13 mouse cellular contexts compared by ENCODE assay signal in the genomic region with DNA sequence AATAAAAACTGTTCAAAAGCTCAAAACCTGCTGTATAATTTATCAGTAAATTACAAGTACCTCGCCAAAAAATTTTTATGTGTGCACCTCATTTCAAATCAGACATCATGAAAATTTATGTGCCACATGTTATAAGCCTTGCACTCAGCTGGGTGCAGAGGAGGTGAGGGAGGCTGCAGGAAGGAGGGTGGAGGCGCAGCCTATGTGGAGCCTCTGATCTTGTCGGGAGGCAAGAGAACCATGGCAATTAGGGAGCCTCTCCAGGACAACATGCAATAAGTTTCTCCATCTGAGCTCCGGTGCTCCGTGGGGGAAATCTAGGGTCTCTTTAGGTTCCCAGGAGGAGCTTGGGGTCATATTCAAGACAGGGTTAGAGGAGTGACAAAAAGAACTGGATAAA. TPM values are rescaled to one million over a fixed set of nuclear protein-coding genes. Genes with fewer than 3 reads are reported as not detected.
DNase-seq lines count a peak whose midpoint lies in the region; ATAC-seq and TF ChIP-seq lines count a peak whose summit lies in the region.
"Had no signal": no experiment of that assay in that cellular context is flagged by ENCODE, and none has a peak within 500 bp of the region (broad histone marks: within the 10 kb centered on the region; RNA-seq: fewer than 3 reads in every experiment).

No protein-coding gene starts in this region.

- intact Hi-C loops in heart, postnatal 10 days (cut with DNase I), result loop anchor here (5.0 kb wide), 1 partner anchor 45 kb away; a partner anchor contains a TSS

- ATAC-seq in lung, embryonic 14.5 days (ENCODE audit: insufficient read depth), result peak; percentile 42; the same call in 1 of the 2 replicates
- ATAC-seq in heart, postnatal 0 days (ENCODE audit: insufficient read depth, low read depth), result no peak
- peak; percentile 56; the same call in 1 of the 2 replicates for ATAC-seq in liver, postnatal 0 days

- H3K9me3 ChIP-seq in lung, embryonic 14.5 days (ENCODE audit: low read depth, low read length), result no peaks in the 10 kb centered on the region
- no peaks in the 10 kb centered on the region for H3K9me3 ChIP-seq in heart, postnatal 0 days (replicated peaks; ENCODE audit: control insufficient read depth, low read length)
- no peaks in the 10 kb centered on the region for H3K9me3 ChIP-seq in liver, postnatal 0 days (ENCODE audit: low read length)
- no peaks in the 10 kb centered on the region for H3K9me3 ChIP-seq in midbrain, embryonic 10.5 days (replicated peaks)
- H3K9me3 ChIP-seq: hindbrain, embryonic 10.5 days; midbrain, embryonic 13.5 days had no signal

- no peak overlapping the region for H3K4me3 ChIP-seq in lung, embryonic 14.5 days (ENCODE audit: low read depth, low read length)
- no peak overlapping the region for H3K4me3 ChIP-seq in heart, postnatal 0 days (ENCODE audit: low read depth, low read length)
- H3K4me3 ChIP-seq in liver, postnatal 0 days (ENCODE audit: low read depth, low read length), result no peak overlapping the region
- H3K4me3 ChIP-seq in midbrain, embryonic 10.5 days, result no peak overlapping the region
- H3K4me3 ChIP-seq: hindbrain, embryonic 10.5 days; midbrain, embryonic 13.5 days had no signal

- no peak overlapping the region for H3K27ac ChIP-seq in lung, embryonic 14.5 days (ENCODE audit: low read depth)
- no peak overlapping the region for H3K27ac ChIP-seq in heart, postnatal 0 days (ENCODE audit: low read depth)
- H3K27ac ChIP-seq in liver, postnatal 0 days (ENCODE audit: low read depth), result no peak overlapping the region
- no peak overlapping the region for H3K27ac ChIP-seq in midbrain, embryonic 10.5 days (replicated peaks)
- H3K27ac ChIP-seq: hindbrain, embryonic 10.5 days; midbrain, embryonic 13.5 days had no signal

- TF ChIP-seq CTCF in lung, embryonic 14.5 days (IDR thresholded peaks at IDR 0.05; ENCODE audit: low read depth), result no peak
- no peak for TF ChIP-seq CTCF in heart, postnatal 0 days (IDR thresholded peaks at IDR 0.05; ENCODE audit: low read depth)
- TF ChIP-seq CTCF in liver, postnatal 0 days (IDR thresholded peaks at IDR 0.05; ENCODE audit: low read depth), result no peak

- TF ChIP-seq EP300 in heart, postnatal 0 days (IDR thresholded peaks at IDR 0.05; ENCODE audit: low read depth), result no peak
- no peak for TF ChIP-seq EP300 in liver, postnatal 0 days (IDR thresholded peaks at IDR 0.05; ENCODE audit: low read depth)

- H3K4me1 ChIP-seq in lung, embryonic 14.5 days (ENCODE audit: insufficient read depth), result no peaks in the 10 kb centered on the region
- H3K4me1 ChIP-seq in heart, postnatal 0 days (ENCODE audit: control insufficient read depth, insufficient read depth), result peaks cover 27% of the 10 kb centered on the region
- H3K4me1 ChIP-seq in liver, postnatal 0 days (ENCODE audit: insufficient read depth), result peaks cover 34% of the 10 kb centered on the region
- H3K4me1 ChIP-seq in midbrain, embryonic 10.5 days, result peaks cover 12% of the 10 kb centered on the region

- no peaks in the 10 kb centered on the region for H3K27me3 ChIP-seq in lung, embryonic 14.5 days (ENCODE audit: insufficient read depth, low read length)
- no peaks in the 10 kb centered on the region for H3K27me3 ChIP-seq in heart, postnatal 0 days (ENCODE audit: control insufficient read depth, insufficient read depth, low read length)
- no peaks in the 10 kb centered on the region for H3K27me3 ChIP-seq in liver, postnatal 0 days (ENCODE audit: insufficient read depth, low read length)
- 0 out of 2 replicates have a peak, but pooled peaks cover 8% of the 10 kb centered on the region for H3K27me3 ChIP-seq in midbrain, embryonic 10.5 days (ENCODE audit: low read depth, poor library complexity, severe bottlenecking)
- H3K27me3 ChIP-seq: midbrain, embryonic 13.5 days had no signal

- H3K9ac ChIP-seq in lung, embryonic 14.5 days, result no peak overlapping the region
- H3K9ac ChIP-seq in heart, postnatal 0 days (replicated peaks; ENCODE audit: low read depth, low read length), result no peak overlapping the region
- H3K9ac ChIP-seq in liver, postnatal 0 days (replicated peaks), result no peak overlapping the region
- H3K9ac ChIP-seq: midbrain, embryonic 13.5 days had no signal

- DNase-seq in heart, adult 11 months, result peak; percentile 86
- DNase-seq in heart, postnatal 10 days, result no peak
- DNase-seq in lung, embryonic 14.5 days, result no peak
- no peak for DNase-seq in lung, adult 18-20 months
- DNase-seq in heart, postnatal 0 days (ENCODE audit: low spot score), result no peak
- DNase-seq in liver, postnatal 0 days, result no peak
- no peak for DNase-seq in T-cell, adult 2 months (ENCODE audit: low spot score)
- no peak for DNase-seq in midbrain, embryonic 10.5 days (ENCODE audit: low spot score)
- DNase-seq: cerebellum, adult 11-12 months; thymus, postnatal 14 days had no signal

- no peaks in the 10 kb centered on the region for H3K36me3 ChIP-seq in lung, embryonic 14.5 days (ENCODE audit: insufficient read depth)
- no peaks in the 10 kb centered on the region for H3K36me3 ChIP-seq in heart, postnatal 0 days (replicated peaks; ENCODE audit: control insufficient read depth, insufficient read depth, low read length)
- H3K36me3 ChIP-seq in liver, postnatal 0 days (replicated peaks; ENCODE audit: insufficient read depth, low read length), result no peaks in the 10 kb centered on the region
- H3K36me3 ChIP-seq in midbrain, embryonic 10.5 days, result no peaks in the 10 kb centered on the region
- H3K36me3 ChIP-seq: hindbrain, embryonic 10.5 days; midbrain, embryonic 13.5 days had no signal

- peak overlapping the region; percentile 47; the same call in 1 of the 2 replicates for H3K4me2 ChIP-seq in lung, embryonic 14.5 days
- H3K4me2 ChIP-seq in heart, postnatal 0 days (ENCODE audit: low read depth, low read length), result peak overlapping the region; percentile 42
- H3K4me2 ChIP-seq in liver, postnatal 0 days (ENCODE audit: low read depth, low read length), result peak overlapping the region; percentile 61

- WGBS in lung, embryonic 14.5 days, result 44% methylated on average over 5 of the region's 5 CpGs
- WGBS in heart, postnatal 0 days, result 44% methylated on average over 5 of the region's 5 CpGs
- WGBS in liver, postnatal 0 days (ENCODE audit: insufficient replicate concordance), result 34% methylated on average over 5 of the region's 5 CpGs
- WGBS in midbrain, embryonic 10.5 days, result 66% methylated on average over 5 of the region's 5 CpGs

RNA-seq across cellular contexts. Expression of a gene that starts 12.0 kb away (rescaled TPM):
- total RNA-seq in heart, postnatal 10 days (2021), result 1 to 10 TPM; 8.7 to 9.8 TPM
- polyA plus RNA-seq in lung, embryonic 14.5 days (2014; fragmentation: Nextera tagmentation; extraction: Ambion mirVana), result 11.4 and 12.2 TPM in 2 replicates
- total RNA-seq in heart, postnatal 0 days (2014; rRNA removed; ENCODE audit: low replicate concordance), result 5.4 and 5.8 TPM in 2 replicates
- 6.4 and 9.3 TPM in 2 replicates for polyA plus RNA-seq in heart, postnatal 0 days (2015; fragmentation: Nextera tagmentation; extraction: Ambion mirVana)
- 5.1 and 5.2 TPM in 2 replicates for polyA plus RNA-seq in liver, postnatal 0 days (2015; fragmentation: Nextera tagmentation; extraction: Ambion mirVana)
- 6.5 and 7.0 TPM in 2 replicates for polyA plus RNA-seq in midbrain, embryonic 10.5 days (2016; fragmentation: Nextera tagmentation; extraction: Ambion mirVana)

RNA-seq across cellular contexts. Expression of a gene that starts 14.8 kb away (rescaled TPM):
- total RNA-seq in heart, postnatal 10 days (2021), result 1 to 10 TPM; 3.1 to 5.6 TPM
- polyA plus RNA-seq in lung, embryonic 14.5 days (2014; fragmentation: Nextera tagmentation; extraction: Ambion mirVana), result 6.0 and 7.2 TPM in 2 replicates
- not detected in 2 replicates for total RNA-seq in heart, postnatal 0 days (2014; rRNA removed; ENCODE audit: low replicate concordance)
- 2.0 and 2.3 TPM in 2 replicates for polyA plus RNA-seq in heart, postnatal 0 days (2015; fragmentation: Nextera tagmentation; extraction: Ambion mirVana)
- 7.4 and 9.3 TPM in 2 replicates for polyA plus RNA-seq in liver, postnatal 0 days (2015; fragmentation: Nextera tagmentation; extraction: Ambion mirVana)
- polyA plus RNA-seq in midbrain, embryonic 10.5 days (2016; fragmentation: Nextera tagmentation; extraction: Ambion mirVana), result 1.1 and 1.3 TPM in 2 replicates

RNA-seq across cellular contexts. Expression of a gene that starts 28.4 kb away (rescaled TPM):
- total RNA-seq in heart, postnatal 10 days (2021), result 10 to 100 TPM in 1 of 2 experiments, 1 to 10 TPM in 1; 5.6 to 10.4 TPM
- polyA plus RNA-seq in lung, embryonic 14.5 days (2014; fragmentation: Nextera tagmentation; extraction: Ambion mirVana), result 17.0 and 18.8 TPM in 2 replicates
- total RNA-seq in heart, postnatal 0 days (2014; rRNA removed; ENCODE audit: low replicate concordance), result 17.2 TPM in 1 of 2 replicates, not detected in the other
- 1.4 and 1.5 TPM in 2 replicates for polyA plus RNA-seq in heart, postnatal 0 days (2015; fragmentation: Nextera tagmentation; extraction: Ambion mirVana)
- 0.88 and 1.3 TPM in 2 replicates for polyA plus RNA-seq in liver, postnatal 0 days (2015; fragmentation: Nextera tagmentation; extraction: Ambion mirVana)
- polyA plus RNA-seq in midbrain, embryonic 10.5 days (2016; fragmentation: Nextera tagmentation; extraction: Ambion mirVana), result 0.39 and 0.66 TPM in 2 replicates
- polyA plus RNA-seq: embryonic facial prominence, embryonic 11.5 days had no signal

RNA-seq across cellular contexts. Expression of a gene that starts 39.6 kb away (rescaled TPM):
- 100 to 1,000 TPM; 125 to 131 TPM for total RNA-seq in heart, postnatal 10 days (2021)
- polyA plus RNA-seq in lung, embryonic 14.5 days (2014; fragmentation: Nextera tagmentation; extraction: Ambion mirVana), result 149 and 152 TPM in 2 replicates
- total RNA-seq in heart, postnatal 0 days (2014; rRNA removed; ENCODE audit: low replicate concordance), result 115 and 117 TPM in 2 replicates
- 82.6 and 83.4 TPM in 2 replicates for polyA plus RNA-seq in heart, postnatal 0 days (2015; fragmentation: Nextera tagmentation; extraction: Ambion mirVana)
- polyA plus RNA-seq in liver, postnatal 0 days (2015; fragmentation: Nextera tagmentation; extraction: Ambion mirVana), result 16.2 and 18.2 TPM in 2 replicates
- polyA plus RNA-seq in midbrain, embryonic 10.5 days (2016; fragmentation: Nextera tagmentation; extraction: Ambion mirVana), result 28.6 and 31.5 TPM in 2 replicates

RNA-seq across cellular contexts. Expression of a gene that starts 46.1 kb away (rescaled TPM):
- total RNA-seq in heart, postnatal 10 days (2021), result 1 to 10 TPM; 3.4 to 3.9 TPM
- polyA plus RNA-seq in lung, embryonic 14.5 days (2014; fragmentation: Nextera tagmentation; extraction: Ambion mirVana), result 7.1 and 7.5 TPM in 2 replicates
- total RNA-seq in heart, postnatal 0 days (2014; rRNA removed; ENCODE audit: low replicate concordance), result 13.8 TPM in 1 of 2 replicates, not detected in the other
- 14.0 and 15.7 TPM in 2 replicates for polyA plus RNA-seq in heart, postnatal 0 days (2015; fragmentation: Nextera tagmentation; extraction: Ambion mirVana)
- polyA plus RNA-seq in liver, postnatal 0 days (2015; fragmentation: Nextera tagmentation; extraction: Ambion mirVana), result 2.2 and 2.5 TPM in 2 replicates
- 13.5 and 13.9 TPM in 2 replicates for polyA plus RNA-seq in midbrain, embryonic 10.5 days (2016; fragmentation: Nextera tagmentation; extraction: Ambion mirVana)
